Mouse (Mus musculus) cerebellum, adult 18-20 months (tissue): ENCODE data around the gene Cyp4x1.
"Not testable (repeated sequence)": the region's sequence is repeated elsewhere in the genome, so short reads cannot be mapped to it uniquely, and the experiment has no call there.

ENCODE experiments used
- DNase-seq, 2 experiments: peaks; one replicate each; pipeline ENCODE4 v3.0.0; 2021

Gene Cyp4x1

GRCm38 (mm10) chr4:115133621-115134295, at the start of gene Cyp4x1:
Gene Cyp4x1, minus strand, starts transcription at chr4:115134281.
- peak; percentile 78 to 79 for DNase-seq

- DNase-seq = not testable (repeated sequence)
These were observed 42.1 kb upstream of the Cyp4x1 start for GRCm38 (mm10) chr4:115176201-115176600.

GRCm38 (mm10) chr4:115174694-115175353, 40.7 kb upstream of the Cyp4x1 start:
- DNase-seq = no peak

GRCm38 (mm10) chr4:115158963-115159362, 24.9 kb upstream of the Cyp4x1 start:
- DNase-seq = not testable (repeated sequence)

- DNase-seq = peak; percentile 8 to 18
These were observed 20.6 kb upstream of the Cyp4x1 start for GRCm38 (mm10) chr4:115154723-115155122.

- peak; percentile 22 to 46 for DNase-seq
These were observed 182 bp upstream of the Cyp4x1 start for GRCm38 (mm10) chr4:115134296-115134630.

- DNase-seq = peak in 1 of 2 experiments; percentile 7
These were observed 996 bp downstream of the Cyp4x1 start for GRCm38 (mm10) chr4:115133085-115133484.

- DNase-seq = no peak
These were observed 9.4 kb downstream of the Cyp4x1 start for GRCm38 (mm10) chr4:115124713-115125112.

GRCm38 (mm10) chr4:115123507-115123906, 10.6 kb downstream of the Cyp4x1 start:
- DNase-seq = no peak

GRCm38 (mm10) chr4:115121608-115122007, 12.5 kb downstream of the Cyp4x1 start:
- no peak for DNase-seq

- DNase-seq = no peak
These were observed 12.9 kb downstream of the Cyp4x1 start for GRCm38 (mm10) chr4:115121162-115121561.

GRCm38 (mm10) chr4:115119642-115120041, 14.4 kb downstream of the Cyp4x1 start:
- no peak for DNase-seq

- no peak for DNase-seq
These were observed 20.8 kb downstream of the Cyp4x1 start for GRCm38 (mm10) chr4:115113266-115113665.

- DNase-seq = no peak
These were observed 22.9 kb downstream of the Cyp4x1 start for GRCm38 (mm10) chr4:115111167-115111566.

- no peak for DNase-seq
These were observed 30.6 kb downstream of the Cyp4x1 start for GRCm38 (mm10) chr4:115103510-115103909.

- peak; percentile 54 to 65 for DNase-seq
These were observed 32.4 kb downstream of the Cyp4x1 start for GRCm38 (mm10) chr4:115101682-115102081.

GRCm38 (mm10) chr4:115097146-115097496, 37.0 kb downstream of the Cyp4x1 start:
- peak in 1 of 2 experiments; percentile 10 for DNase-seq

- DNase-seq = no peak
These were observed 37.5 kb downstream of the Cyp4x1 start for GRCm38 (mm10) chr4:115096435-115097145.

- DNase-seq = peak; percentile 4 to 14
These were observed 38.2 kb downstream of the Cyp4x1 start for GRCm38 (mm10) chr4:115095671-115096434.

- no peak for DNase-seq
These were observed 40.0 kb downstream of the Cyp4x1 start for GRCm38 (mm10) chr4:115094056-115094455.

GRCm38 (mm10) chr4:115093331-115093864, 40.7 kb downstream of the Cyp4x1 start:
- DNase-seq = no peak

- no peak for DNase-seq
These were observed 42.3 kb downstream of the Cyp4x1 start for GRCm38 (mm10) chr4:115091806-115092205.

GRCm38 (mm10) chr4:115090592-115090991, 43.5 kb downstream of the Cyp4x1 start:
- DNase-seq = no peak
